Mouse (Mus musculus) embryo, embryonic 10 days (tissue): ENCODE results near the gene Vwa8.
"Not testable (repeated sequence)": the region's sequence is repeated elsewhere in the genome, so short reads cannot be mapped to it uniquely, and the experiment has no call there.

Source experiments
- DNase-seq: peaks from one replicate; pipeline ENCODE4 v3.0.0-alpha.2; 2015; ENCODE audit warnings: low spot score

Gene Vwa8

DNA sequence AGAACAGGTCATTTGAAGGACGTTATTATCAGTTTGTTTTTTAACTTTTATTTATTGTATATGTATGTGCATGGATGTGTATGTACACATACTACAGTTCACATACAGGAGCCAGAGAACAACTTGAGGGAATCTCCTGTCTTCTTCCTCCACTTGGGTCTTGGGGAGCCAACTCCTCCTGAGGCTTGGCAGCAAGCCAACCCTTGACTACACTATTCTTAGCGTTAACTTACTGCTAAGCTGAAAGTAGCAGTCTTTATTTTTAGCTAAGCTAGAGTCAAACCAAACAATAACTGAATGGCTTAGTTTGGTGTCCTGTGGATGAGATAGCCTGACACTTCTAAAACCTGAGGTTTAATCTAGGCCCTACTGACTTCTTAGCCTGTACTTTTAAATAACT, 135.4 kb downstream of the Vwa8 start:
- DNase-seq, result no peak

DNA sequence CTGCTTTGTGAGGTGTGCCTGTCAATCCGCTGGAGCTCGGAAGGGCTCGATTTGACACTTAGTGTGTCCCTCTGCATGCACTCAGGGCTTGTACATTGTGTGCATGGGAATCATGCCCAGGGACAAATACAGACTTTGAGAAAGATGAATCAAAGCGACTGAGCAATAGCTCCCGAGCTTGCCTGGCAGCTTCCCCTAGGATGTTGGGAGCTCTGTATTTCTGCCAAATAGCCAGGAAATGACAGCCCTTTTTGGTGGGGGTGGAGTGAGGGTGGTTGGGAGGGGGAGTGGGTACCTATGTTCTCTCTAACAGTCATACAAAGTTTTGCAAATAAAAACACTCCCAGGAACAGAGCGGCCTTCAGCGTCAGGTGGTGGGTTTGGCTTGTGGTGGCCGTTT, 138.7 kb downstream of the Vwa8 start:
- DNase-seq, result no peak

DNA sequence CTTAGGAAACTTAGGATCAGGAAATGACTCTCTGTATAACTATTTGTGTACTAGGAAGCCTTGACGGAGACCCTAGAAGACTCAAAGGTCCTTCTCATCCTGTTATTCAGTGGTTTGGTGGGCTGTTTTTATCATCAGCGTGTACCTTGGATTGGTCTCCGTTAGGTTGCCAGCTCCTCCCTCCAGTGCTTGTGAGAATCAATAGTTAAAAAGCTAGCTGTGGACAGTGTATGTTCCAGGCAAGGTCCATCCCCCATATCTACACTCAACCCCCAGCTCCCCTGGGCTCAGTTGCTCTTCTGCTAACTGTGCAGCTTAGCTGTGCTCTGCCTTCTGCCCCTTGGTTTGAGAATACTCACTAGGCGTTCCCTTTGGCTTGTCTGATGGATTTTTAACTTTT, 143.6 kb downstream of the Vwa8 start:
- no peak for DNase-seq

DNA sequence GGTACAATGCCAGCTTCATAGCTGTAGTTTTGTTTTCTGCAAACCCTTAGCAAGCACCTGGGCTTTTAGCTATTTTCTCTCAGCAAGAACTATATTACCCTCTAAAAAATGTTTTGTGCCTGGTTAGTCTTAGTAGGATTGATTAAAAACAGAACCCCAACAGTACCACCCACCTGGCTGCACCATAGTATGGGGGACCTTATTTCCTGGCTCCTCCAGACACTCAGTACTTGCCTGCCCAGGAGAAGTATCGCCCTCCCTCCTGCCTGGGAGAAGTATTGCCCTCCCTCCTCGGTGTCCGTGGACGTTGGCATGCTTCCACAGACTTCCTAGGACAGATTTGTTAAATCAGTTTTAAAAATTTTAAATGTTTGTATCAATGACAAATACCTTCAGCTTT, 144.7 kb downstream of the Vwa8 start:
- DNase-seq, result no peak

DNA sequence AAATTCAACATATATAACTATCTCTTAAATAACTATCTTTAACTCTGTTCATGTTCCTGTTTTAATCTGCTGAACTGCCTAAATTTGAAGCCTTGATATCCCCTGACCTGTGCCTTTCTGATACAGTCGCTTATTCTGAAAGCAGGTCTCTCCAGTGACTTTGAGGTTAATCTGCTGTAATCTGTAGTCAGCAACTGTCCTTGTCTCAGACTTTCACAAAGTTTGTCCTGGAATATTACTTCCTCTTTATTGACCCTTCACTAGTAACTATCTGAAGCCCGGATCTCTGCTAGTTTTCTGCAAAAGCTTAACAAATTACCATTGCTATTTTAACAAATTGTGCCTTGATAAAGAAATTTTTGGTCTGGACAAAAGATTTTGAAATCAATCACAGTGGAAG, 147.5 kb downstream of the Vwa8 start:
- no peak for DNase-seq

DNA sequence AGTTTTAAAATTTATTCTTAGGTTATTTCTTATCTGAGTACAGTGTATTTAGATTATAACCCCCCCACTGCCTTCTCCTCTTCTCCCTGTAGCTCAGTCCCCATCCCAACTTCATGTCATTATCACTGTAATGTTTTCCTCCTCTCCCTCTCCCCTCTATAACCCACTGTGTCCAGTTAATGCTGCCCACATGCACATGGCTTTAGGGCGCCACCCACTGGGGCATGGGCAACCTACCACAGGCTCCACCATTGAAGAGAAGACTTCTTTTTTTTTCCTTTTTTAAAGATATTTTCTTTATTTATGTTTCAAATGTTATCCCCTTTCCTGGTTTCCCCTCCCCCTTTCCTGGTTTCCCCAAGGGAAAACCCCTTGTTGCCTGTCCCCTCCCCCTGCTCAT, 154.7 kb downstream of the Vwa8 start:
- DNase-seq, result peak; percentile 50

DNA sequence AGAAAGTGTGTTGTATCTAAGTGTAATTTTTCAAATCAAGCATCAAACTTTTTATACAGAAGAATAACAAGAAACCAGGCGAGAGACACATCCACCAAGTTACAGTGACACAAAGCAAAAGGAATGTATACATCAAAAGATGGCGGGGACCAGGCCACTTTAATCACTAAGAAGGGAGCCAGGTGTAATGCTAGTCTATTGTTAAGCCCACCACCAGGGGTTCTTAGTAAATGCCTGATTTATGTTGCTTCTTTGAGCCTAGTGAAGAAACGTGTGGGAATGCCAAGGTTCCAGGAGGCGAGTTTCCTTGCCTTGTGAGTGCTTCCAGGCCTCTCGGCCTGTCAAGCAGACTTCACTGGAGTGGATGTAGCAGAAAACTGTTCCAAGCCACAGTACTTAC, 168.9 kb downstream of the Vwa8 start:
- DNase-seq, result not testable (repeated sequence)

DNA sequence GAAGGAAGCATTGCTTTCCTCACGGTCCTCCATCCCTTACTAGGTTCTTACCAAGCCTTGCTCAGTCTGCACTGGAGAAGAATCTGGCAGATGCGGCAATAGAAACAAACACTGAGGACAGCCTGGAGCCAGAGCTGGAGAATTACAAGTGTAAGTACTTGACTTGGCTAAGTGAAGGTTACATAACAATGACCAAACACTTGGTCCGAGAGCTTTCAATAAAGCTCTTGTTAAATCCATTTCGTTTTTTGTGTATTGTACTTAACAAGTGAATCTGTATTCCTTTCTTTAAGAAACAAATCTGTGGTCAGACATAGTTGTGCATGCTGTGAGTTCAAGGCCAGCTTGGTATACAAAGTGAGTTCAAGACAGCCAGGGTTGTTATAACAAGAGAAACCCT, 169.7 kb downstream of the Vwa8 start:
- DNase-seq, result no peak

DNA sequence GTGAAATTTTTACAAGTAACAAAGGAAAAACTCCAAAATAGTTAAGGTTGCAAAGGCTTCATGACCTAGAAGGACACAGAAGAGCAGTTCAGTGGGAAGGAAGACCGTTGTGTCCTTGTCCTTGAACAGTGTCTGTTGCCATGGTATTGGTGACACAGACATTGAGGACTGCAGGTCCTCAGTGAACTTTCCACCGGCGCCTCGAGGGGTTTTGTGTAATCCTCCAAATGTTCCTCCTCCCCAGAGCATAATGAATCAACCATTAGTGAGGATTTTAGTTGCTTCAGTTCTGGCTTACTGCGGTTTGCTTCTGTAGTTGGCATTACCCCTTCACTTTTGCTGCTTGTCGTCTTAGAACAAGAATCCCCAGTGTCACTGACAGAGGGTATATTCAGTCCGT, 172.9 kb downstream of the Vwa8 start:
- DNase-seq, result peak; percentile 39

DNA sequence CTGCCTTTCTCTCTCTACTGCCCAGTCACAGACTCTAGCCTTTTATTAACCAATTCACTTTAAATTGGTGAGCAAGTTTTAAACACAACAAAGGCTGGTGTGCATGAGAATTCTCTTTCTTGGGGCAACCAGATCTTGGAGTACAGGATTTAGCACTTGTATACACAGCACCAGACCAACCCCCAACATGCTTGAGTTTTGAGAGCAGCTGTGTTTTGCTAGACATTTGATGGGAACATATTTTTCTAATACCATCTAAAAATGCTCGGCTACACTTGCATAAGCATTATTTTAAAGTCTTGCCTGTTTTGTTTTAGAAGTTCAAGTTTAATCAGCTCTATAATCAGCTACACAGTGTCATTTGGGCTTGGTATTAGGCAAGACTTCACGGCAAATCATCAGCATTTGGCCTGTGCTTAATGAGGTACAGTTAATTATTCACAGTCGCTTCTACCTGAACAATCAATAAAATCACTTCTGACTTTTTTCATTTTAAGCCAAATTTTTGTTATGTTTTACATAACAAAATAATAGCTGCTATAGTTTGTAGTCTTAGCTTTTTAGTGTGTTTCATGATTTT, 180.2 kb downstream of the Vwa8 start:
- no peak for DNase-seq

DNA sequence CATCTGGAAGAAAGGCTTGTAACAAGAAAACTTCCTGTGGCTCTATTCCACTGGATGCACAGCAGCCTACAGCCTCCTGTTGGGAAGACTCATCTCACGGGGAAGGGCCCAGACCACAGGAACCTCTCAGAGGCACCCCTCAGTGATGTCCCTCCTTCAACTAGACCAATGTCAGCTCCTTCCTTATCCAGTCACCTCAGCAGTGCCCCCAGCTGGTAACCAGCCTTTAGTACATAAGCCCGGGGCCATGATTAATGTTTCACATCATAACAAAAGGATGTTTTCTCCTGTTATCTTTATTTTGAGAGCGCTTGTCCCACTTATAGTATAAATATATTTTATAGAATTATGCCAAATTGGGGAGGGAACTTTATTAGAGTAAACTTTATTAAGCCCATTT, 181.9 kb downstream of the Vwa8 start:
- no peak for DNase-seq

DNA sequence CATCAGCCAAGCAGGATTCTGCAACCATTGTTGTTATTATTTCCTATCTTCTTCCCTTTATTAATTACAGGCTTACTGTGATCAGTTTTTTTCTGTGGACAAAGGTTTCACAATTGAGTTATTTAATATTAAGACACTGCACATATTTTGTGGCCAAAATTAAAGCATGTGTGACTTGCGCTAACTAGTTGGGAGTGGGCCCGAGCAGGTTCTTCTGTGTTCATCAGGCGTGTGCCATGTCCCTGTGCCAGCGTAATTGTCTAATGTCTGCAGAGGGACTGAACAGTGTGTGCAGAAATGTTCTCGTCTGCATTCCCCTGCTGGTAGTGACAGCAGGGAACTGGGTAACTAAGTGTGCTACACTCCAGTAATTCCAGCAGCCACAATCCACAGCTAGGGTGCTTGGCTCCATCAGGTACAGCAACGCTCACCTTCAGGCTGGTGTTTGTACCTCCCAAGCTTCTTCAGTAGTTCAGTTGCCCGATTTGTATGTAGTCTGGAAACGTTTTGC, 182.4 kb downstream of the Vwa8 start:
- DNase-seq, result no peak

DNA sequence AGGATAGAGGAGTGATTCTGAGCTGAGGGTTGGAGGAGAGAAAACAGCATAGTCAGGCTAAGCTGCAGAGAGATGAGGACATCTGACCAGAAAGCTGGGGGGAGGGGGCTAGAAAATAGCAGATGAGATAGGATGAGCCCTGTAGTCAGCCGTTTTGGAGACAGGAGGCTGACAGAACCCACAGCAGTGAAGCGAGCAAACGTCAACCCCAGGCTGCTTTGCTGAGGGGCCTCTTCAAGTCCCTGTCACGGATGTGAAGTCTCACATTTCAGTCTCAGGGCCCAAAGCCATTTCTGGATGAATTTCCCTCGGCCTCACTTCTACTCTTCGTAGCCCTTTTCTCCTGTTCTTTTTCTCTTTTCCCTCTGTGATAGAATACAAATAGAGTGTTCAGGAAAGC, 184.5 kb downstream of the Vwa8 start:
- no peak for DNase-seq

DNA sequence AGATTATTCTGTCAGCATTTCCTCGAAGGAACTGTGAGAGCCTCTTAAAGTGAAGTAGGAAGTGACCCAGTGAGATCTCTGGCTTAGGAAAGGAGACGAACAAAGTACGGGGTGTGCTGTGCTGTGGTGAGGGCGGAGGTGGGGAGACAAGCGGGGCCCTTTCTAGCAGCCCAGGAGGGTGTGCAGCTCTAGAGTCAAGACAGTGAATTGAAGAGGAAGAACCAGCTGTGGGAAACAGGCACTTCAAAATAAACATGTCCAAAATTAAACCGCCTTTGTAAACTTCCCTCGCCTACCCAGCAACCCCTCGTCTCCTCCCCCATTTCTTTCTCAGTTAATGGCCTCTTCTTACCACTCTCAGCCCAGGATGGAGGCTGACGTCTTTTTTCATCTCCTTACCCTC, 185.7 kb downstream of the Vwa8 start:
- DNase-seq, result no peak

DNA sequence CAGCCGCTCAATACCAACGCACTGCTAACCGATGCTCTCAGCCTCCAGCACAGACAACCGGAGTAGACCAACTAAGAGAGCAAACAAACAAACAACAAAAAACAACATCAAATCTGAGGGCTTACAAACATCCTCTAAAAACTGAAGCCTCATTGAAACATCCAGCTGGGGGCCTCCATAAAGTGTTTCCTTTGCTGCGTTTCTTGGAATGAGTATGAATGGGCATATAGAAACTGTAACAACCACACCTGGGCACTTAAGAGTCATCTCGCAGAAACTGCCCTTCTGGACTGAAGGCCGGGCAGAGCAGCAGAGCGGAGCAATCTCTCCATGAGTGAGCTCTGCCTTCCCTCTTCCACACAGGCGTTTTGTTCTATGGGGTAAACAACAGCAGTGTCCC, 186.7 kb downstream of the Vwa8 start:
- DNase-seq, result no peak

DNA sequence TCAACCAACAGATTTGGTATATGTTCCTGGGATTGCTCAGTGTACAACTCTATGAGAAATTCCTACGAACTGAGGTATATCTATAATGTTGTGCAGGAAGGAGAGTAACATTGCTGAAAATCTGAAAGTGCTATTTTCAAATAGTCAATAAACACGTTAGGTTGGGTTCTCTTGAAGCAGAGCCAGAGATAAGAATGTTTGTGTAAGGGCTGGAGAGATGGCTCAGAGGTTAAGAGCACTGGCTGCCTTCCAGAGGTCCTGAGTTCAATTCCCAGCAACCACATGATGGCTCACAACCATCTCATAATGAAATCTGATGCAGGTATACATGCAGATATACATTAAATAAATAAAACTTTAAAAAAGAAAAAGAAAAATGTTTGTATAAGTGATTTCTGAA, 198.3 kb downstream of the Vwa8 start:
- DNase-seq, result no peak

DNA sequence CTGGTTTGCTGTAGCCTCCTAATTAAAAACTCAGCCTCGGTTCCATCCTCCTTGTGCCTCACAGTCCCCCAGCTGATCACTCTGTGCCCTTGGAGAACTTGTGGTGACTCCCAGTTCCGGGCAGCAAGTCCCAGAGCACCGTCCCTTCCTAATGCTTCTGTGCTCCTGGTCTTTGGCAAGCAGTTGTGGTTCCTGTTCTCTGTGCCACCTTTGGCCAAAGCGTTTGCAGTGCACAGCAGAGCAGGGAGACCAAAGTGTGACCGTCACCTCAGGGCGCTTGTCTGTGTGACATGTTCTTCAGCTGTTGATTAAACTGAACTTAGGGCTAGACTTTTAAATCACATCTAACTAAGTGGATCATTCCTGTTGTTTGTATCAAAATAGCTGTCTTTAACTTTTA, 199.1 kb downstream of the Vwa8 start:
- no peak for DNase-seq

DNA sequence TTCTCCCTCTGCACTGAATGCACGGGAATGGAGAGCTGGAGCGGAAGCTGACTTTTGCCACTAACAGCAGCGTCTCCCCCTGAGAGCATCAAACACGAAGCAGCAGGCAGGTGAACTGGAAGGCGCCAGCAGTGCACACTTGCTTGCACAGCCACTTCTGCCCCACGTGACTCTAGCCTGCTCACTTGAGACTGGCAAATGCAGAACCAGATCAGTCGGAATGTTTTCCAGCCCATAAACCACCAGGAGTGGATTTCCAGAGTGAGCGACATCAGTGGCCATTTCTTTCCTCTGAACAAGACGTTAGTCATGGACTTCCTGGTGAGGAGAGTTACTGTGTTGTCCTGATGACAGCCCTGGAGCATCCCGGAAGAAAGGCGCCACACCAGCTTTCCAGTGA, 200.7 kb downstream of the Vwa8 start:
- DNase-seq, result no peak

DNA sequence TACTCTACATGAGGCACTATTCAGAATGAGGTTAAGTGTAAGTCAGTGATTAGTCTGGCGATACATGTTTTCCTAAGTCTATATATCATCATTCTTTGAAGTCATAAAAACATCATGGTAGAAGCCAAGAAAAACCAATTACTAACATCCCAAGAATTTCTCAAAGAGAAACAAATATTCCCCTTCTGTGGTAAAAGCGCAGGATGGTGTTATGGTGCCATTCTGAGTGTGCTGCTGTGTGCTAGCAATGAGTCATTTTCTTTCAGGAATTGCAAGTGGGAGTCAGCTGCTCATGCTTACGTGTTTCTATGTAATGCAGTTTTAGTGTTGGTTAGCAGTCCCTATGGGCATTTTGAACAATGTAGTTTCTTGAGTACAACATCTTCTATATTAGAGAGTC, 216.8 kb downstream of the Vwa8 start:
- no peak for DNase-seq

DNA sequence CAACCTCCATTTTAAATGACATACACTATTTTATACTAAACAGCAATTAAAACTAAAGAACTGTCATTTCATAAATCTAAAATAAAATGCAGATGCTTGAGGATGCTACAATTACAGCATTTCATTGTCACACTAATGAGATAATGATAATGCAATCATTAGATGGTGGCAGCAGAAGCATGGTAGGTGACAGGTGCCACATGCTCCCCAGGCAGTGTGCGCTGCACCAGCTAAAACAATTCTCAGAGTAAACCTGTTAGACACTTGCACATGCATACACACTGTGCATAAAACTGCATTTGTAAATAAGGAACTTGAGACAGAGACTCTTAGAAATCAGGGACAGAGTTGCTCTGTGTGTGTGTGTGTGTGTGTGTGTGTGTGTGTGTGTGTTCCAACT, 220.7 kb downstream of the Vwa8 start:
- no peak for DNase-seq

DNA sequence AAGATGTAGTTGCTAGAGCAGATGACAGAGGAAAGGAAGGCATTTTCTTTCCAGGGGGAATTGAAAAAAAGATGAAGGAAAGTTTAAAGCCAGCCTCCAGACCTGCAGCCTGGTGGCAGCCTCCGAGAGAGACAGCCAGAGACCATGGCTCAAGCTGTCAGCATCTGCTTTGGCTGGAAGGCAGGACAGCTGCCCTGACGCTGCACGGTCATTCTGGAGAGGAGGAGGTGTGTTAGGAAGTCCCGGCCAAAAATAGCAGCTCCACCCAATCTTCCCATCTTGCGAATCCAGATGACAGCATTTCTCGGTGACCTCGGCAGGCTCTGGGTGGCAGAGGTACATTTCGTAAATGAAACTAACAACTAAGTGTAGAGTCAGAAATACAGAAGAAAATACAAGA, 225.9 kb downstream of the Vwa8 start:
- DNase-seq, result peak; percentile 18

DNA sequence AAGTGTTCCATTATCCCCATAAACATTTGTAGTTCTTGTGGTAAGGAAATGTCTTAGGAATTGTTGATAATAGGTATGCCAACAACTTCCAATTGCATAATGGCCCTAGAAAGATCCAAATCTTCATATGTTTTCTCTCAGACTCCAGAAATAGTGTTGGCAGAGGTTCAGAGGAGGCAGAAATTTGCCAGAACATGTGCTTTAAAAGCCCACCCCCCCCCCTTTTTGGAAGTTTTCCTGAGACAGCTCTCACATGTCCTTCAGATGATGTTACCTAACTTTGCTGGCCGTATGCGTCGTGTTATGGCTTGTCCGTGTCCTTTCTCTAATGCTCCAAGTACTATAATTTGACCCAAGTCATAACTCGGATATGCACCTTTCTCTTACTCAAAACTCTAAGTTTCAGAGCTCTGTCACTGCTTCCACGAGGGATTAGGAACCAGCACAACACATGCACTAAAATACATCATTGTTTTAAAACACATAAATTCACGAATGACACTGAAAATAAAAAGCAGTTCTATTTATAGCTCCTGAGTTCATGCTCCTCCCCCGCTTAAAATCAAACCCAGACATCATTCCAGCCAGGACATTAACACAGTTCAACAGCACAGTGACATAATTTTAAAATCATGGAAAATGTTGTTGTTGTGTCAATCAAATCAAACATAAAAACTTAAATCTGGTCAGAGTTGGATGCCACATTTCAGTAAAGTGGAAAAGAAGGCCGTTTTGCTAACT, 227.9 kb downstream of the Vwa8 start:
- DNase-seq, result no peak

DNA sequence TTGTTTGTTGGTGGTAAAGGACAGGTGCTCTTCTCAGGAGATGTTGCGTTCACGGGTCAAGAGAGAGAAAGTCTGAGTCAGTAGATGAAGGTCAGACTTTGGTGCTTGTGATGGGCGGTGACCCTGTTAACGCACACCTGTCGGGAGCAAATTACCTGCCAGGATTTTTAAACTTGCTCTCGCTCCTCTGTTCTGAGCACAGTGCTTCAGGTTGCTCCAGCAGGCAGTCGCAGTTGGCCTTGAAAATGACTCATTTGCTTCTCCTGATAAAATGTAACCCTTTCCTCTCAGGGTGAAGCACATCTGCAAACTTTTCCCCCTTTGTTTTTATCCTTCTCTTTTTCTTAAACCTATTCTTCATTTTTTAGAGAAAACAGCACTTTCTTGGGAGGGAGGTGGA, 234.7 kb downstream of the Vwa8 start:
- DNase-seq, result no peak

DNA sequence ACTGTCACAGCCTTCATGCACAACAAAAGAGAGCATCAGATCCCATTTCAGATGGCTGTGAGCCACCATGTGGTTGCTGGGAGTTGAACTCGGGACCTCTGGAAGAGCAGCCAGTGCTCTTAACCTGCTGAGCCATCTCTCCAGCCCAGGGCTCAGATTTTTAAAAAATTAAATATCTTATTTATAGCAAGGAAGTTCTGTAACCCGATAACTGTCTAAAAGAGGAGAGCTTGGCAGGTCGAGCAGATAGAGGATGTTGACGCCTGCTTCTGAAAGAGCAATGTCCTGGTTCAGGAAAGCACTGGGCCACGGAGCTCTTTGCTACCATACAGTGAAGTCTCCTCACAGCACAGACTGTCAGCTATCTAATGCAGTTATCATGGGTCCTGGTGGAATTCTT, 237.2 kb downstream of the Vwa8 start:
- DNase-seq, result no peak
